Mouse (Mus musculus) embryonic fibroblast, embryonic 13.5 days (primary cell): ENCODE measurements at regions not wholly inside any gene's neighbourhood (a gene's known extent, or its start where the extent isn't known, plus 50 kb on each side); places are given as distances from the start of the nearest gene placed in this dataset.
A peak's percentile ranks its signal among the peaks of the same experiment; 100 is the strongest.
"Not testable (repeated sequence)": the region's sequence is repeated elsewhere in the genome, so short reads cannot be mapped to it uniquely, and the experiment has no call there.

Experiments used
- H3K27ac ChIP-seq: 2 replicates; pipeline ENCODE4 v1.5.1; 2012; ENCODE audit warnings: low read length, control low read depth, inconsistent platforms; ENCODE audit not compliant: insufficient read depth
- H3K4me1 ChIP-seq: 2 replicates; pipeline ENCODE4 v1.6.1; 2011; ENCODE audit warnings: low read length; ENCODE audit not compliant: control insufficient read depth, insufficient read depth
- H3K4me3 ChIP-seq: 2 replicates; pipeline ENCODE4 v1.5.1; 2011; ENCODE audit warnings: mild to moderate bottlenecking, control low read depth, low read length; ENCODE audit not compliant: insufficient read depth
- CTCF ChIP-seq: IDR thresholded peaks from 2 replicates; pipeline ENCODE4 v1.5.1; 2011; ENCODE audit warnings: mild to moderate bottlenecking, control low read depth, low read length, moderate library complexity, borderline replicate concordance; ENCODE audit not compliant: insufficient read depth
- POLR2A ChIP-seq: IDR thresholded peaks from 2 replicates; pipeline ENCODE4 v1.6.1; 2011; ENCODE audit warnings: low read depth, mild to moderate bottlenecking, control low read depth, low read length, moderate library complexity

DNA sequence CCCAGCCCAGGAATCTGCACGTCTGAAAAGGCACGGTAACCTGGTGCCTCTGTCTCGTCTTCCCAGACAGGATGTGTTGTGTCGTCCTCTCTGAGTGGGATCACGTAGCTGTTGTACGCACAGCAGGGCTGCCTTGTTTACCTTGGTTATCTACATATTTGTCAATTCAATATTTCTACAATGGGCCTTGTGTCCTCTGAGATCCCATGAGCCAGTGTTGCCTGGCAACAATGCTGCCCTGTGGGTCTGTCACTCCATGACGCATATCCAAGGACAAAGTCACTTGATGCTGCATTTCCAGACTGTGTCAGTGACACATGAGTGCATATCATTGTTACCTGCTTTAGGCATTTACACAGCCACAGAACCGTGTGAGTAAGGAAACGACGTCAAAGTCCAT, 191.9 kb downstream of the Diras2 start:
- no peaks in the 10 kb centered on the region for H3K4me1 ChIP-seq
- no peak overlapping the region for H3K27ac ChIP-seq
- H3K4me3 ChIP-seq, result no peak overlapping the region
- TF ChIP-seq POLR2A, result no peak

DNA sequence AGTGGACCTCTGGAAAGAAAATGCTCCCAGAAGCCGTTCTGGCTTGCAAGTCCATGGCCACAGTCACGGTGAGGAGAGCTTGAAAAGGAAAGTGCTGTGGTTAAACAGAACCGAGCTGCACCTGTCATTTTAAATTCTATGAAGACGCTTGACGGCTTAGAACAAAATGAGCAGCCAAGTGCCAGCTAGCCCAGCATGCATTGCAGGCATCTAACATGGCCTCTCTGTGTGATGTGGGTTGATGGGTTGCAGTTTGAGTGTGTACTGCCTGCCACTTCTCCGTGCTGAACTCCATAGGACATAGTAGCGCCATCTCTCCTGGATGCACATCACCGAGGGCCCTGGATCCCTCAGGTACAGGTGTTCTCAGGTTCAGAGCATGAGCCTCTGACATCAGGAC, 189.1 kb downstream of the Diras2 start:
- Histone ChIP-seq H3K4me1 (peaks cover 7% of the 10 kb centered on the region), H3K4me3 (no peak overlapping the region), H3K27ac (no peak overlapping the region)
- TF ChIP-seq CTCF, result no peak
- no peak for TF ChIP-seq POLR2A

DNA sequence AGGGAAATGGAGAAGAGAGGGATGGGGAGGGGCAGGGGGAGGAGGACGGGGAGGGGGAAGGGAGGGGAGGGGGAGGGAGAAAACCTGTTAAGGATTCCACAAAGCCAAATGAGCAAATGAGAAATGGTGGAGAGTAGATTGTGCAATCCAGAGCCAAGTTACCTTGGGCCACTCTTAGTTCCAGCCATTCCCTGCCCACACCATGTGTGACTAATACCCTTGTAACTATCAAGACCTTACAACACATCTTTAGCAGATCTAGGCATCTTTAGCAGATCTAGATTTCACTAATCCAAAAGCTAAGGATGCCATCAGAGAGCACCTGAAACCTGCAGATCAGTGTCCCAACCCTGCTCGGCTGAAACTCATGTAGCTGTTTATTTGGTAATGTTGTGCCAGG, 186.7 kb downstream of the Diras2 start:
- Histone ChIP-seq H3K4me1 (peaks cover 7% of the 10 kb centered on the region), H3K27ac (no peak overlapping the region), H3K4me3 (no peak overlapping the region)
- no peak for TF ChIP-seq POLR2A
- TF ChIP-seq CTCF, result no peak

DNA sequence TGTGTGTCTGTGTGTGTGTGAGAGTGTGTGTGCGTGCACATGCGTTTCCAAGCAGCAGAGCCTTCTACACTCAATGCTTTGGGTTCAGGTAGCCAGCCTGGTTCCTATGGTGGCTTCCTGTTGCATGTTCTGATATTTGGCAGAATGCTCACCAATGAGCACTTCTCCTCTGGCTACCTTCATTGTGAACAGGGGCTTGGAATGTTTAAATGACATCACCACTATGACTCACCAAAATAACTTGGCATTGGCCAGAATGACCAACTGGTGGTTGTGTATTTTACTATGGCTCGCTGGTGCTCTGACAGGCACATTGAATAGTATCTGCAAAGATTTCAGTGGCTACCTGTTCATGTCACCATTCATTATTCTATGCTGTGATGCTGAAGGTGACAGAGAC, 186.2 kb downstream of the Diras2 start:
- no peak overlapping the region for H3K4me3 ChIP-seq
- H3K27ac ChIP-seq, result no peak overlapping the region
- no peak for TF ChIP-seq POLR2A
- H3K4me1 ChIP-seq, result peaks cover 7% of the 10 kb centered on the region

DNA sequence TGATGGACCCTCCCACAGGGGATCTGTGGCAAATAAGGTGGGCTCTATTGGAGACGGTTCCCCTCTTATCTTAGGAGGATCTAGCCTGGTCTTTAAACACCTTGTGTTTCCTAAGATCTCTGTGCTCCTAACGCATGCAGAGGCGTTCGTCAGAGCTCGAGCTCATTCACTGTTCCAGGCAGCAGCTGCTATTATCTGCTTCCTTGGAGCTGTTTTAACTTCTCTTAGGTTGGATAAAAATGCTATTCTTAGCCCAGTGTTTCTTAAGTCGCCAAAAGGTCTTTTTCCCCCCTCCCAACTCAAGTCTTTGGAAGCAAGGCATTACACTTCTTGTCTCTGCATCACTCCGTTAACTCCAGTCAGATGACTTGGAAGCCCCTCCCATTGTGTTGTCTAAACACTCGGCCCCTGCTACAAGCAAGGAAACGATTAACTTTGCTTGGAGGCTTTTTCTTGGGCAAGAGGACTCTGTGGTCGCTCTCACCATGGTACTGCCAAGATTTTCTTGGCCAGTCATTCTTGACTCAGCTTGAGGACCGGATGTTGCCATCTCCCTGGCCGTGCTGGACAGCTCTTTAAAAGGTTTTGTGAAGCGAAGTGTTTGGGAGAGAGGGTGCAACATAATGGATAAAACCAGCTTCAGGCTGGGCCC, 185.6 kb downstream of the Diras2 start:
- TF ChIP-seq POLR2A, result no peak
- no peak for TF ChIP-seq CTCF
- Histone ChIP-seq H3K27ac (no peak overlapping the region), H3K4me1 (peaks cover 7% of the 10 kb centered on the region), H3K4me3 (no peak overlapping the region)

DNA sequence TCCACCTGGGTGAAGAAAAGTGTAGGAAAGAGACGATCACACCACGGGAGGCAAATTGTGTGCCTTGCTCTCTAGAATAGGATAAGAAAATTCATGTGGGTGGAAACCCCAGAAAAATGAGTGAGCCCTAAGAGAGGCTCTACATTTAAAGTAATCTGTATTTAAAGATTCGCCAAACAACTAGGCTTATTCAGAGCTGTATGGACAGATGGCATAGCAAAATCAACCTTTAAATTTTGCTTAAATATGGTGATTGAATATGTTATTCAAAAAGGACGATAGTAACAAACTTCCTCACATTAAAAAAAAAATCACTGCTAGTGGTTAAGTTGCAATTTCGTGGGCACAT, 185.1 kb downstream of the Diras2 start:
- Histone ChIP-seq H3K27ac (no peak overlapping the region), H3K4me1 (peaks cover 7% of the 10 kb centered on the region), H3K4me3 (no peak overlapping the region)
- TF ChIP-seq CTCF, result no peak
- no peak for TF ChIP-seq POLR2A

DNA sequence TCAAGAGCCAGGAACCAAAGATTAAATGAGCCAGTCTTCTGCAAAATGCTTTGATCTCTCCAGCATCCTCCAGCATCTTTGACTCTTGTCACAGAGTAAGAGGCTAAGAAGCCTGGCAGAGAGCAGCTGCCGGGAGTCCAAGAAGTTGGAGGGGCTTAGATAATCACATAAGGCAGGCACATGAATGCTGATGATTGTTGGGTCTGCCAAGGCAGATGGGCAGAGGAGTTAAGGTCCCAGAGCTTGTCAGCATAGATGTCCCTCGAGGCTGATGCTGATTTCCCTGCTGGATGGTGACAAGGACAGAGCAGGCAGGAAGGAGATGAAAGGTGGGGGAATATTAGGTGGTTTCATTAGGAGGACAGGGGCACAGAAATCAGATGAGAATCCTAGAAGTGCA, 183.4 kb downstream of the Diras2 start:
- no peak for TF ChIP-seq POLR2A
- TF ChIP-seq CTCF, result no peak
- H3K27ac ChIP-seq, result no peak overlapping the region
- no peak overlapping the region for H3K4me3 ChIP-seq
- peaks cover 7% of the 10 kb centered on the region for H3K4me1 ChIP-seq

DNA sequence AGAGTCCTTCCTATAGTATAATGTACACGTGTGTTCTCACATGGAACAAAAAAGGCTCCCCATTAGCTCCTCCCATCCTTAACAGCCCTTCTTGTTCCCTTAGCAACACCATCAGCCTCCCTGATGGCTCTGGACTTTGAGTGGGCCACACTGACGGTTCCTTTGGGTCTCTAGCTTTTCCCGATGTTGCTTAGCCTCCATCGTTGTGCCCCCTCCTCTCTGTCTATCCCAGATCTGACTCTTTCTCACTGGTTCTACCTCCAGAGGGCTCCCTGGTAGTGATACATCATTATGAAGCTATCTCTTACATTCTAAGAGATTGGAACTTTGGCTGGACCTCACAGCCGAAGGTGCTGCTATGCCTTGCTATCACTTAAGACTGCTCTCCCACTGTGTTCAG, 181.5 kb downstream of the Diras2 start:
- Histone ChIP-seq H3K4me3 (no peak overlapping the region), H3K27ac (no peak overlapping the region), H3K4me1 (peaks cover 6% of the 10 kb centered on the region)
- TF ChIP-seq CTCF (no peak), POLR2A (no peak)

DNA sequence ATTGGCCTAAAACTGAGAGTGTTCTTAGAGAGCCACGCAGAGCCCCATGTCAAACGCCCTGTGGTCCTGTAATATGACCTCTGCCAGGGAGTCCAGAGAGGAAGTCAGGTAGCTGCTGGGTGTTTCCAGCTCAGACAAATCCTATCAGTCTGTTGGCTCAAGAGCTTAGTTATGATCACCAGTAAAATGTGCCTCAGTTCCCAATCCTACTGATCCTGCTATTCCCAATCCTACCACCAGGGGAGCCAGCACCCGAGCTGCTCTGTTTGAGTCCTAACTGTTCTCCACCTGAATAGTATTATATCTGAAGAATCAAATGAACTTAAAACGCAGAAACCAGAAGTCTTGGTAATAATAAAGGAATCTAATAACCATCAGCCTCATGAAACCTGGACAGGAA, 178.5 kb downstream of the Diras2 start:
- Histone ChIP-seq H3K27ac (no peak overlapping the region), H3K4me1 (no peaks in the 10 kb centered on the region), H3K4me3 (no peak overlapping the region)
- TF ChIP-seq CTCF, result peak; percentile 13; the same call in 1 of the 2 replicates
- TF ChIP-seq POLR2A, result no peak

DNA sequence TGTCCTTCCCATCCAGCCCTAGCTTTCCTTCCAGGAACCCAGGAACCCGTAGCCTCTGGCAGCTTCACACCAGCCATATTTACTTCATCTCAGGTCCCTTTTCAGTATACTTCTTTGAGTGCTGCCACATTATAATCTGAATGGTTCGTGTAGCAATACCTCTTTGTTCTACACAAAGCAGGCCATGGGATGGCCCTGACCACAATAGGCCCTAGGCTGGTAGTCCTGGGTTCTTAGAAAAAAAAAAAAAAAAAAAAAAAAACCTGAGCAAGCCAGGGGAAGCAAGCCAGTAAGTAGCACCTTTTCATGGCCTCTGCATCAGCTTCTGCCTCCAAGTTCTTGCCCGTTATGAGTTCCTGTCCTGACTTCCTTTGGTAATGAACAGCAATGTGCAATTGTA, 177.6 kb downstream of the Diras2 start:
- no peak overlapping the region for H3K27ac ChIP-seq
- TF ChIP-seq POLR2A (no peak), CTCF (no peak)
- H3K4me3 ChIP-seq, result no peak overlapping the region
- H3K4me1 ChIP-seq, result no peaks in the 10 kb centered on the region

DNA sequence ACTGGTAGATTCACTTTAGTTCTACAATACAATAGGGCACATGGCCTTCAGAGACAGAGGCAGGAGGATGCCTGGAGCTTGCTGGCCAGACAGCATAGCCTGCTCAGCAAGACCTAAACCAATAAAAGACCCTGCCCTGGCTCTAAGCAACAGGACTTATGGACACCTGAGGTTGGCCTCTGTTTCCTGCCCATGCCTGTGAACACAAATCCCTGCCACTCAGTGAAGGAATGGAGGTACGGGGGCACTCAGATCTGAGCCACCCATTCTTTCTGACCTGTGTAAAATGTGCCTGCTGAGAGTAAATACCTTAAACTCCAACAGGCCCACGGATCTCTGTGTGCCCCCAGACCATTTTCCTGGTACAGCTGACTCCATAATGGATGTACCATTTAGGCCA, 177.1 kb downstream of the Diras2 start:
- no peak overlapping the region for H3K4me3 ChIP-seq
- no peaks in the 10 kb centered on the region for H3K4me1 ChIP-seq
- H3K27ac ChIP-seq, result no peak overlapping the region
- TF ChIP-seq CTCF (no peak), POLR2A (no peak)

DNA sequence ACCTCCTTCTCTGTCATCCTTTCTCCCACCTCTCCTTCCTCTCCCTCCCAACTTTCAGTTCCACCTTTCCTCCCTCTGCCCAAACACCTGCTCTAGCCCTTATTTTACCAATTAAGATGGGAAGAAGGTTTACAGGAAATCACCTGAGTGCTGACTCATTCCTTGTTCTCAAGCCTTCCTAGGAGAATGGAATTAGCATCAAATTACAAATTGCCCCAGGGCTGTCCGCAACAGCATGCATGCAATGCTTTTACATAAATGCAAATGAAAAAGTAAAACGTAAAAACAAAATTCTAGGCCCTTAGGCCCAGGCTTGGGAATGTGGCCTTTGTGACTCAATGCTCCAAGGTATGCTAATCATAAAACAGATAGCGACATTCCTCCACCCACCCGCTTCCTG, 175.2 kb downstream of the Diras2 start:
- not testable (repeated sequence) for H3K4me1 ChIP-seq, H3K27ac ChIP-seq

DNA sequence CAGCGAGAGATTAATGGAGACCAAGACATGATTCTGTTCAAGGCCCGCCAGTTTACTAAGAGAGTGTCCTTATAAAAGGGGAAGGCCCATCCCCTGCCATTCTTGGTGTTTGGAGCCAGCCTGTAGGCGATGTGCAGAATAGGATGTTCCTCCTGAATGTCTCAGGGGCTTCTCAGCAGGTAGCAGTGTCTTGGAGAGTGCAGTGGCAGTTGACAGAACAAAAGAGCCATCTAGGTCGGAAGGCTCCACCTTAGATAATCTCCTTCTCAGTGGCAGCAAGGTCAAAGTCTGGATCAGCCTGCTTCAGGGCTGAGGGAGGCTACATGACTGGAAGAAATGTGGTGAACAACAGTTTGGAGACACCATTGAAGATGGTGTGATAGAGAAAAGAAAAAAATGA, 171.7 kb downstream of the Diras2 start:
- not testable (repeated sequence) for H3K27ac ChIP-seq

More for the DNA sequence above, 175.2 kb downstream of the Diras2 start:
- not testable (repeated sequence) for H3K4me3 ChIP-seq

More for the DNA sequence above, 171.7 kb downstream of the Diras2 start:
- H3K4me3 ChIP-seq, H3K4me1 ChIP-seq: not testable (repeated sequence)
